Mouse (Mus musculus): ENCODE measurements around the gene Plin5. TPM values are rescaled to one million over a fixed set of nuclear protein-coding genes. Genes with fewer than 3 reads are reported as not detected.

Gene Plin5
- 0.72 and 1.2 TPM in 2 replicates for polyA plus RNA-seq (2015; fragmentation: Nextera tagmentation; extraction: Ambion mirVana)

- peaks cover 63% of the 10 kb centered on the region for H3K27me3 ChIP-seq
- 3% methylated on average over 27 of the region's 27 CpGs for WGBS
- peaks cover 17% of the 10 kb centered on the region for H3K4me1 ChIP-seq
- H3K9ac ChIP-seq = no peak within 1 kb of the TSS
- H3K9me3 ChIP-seq (replicated peaks) = peaks cover 2% of the 10 kb centered on the region
- peak within 1 kb of the TSS; percentile 52 for H3K4me2 ChIP-seq (replicated peaks)
- ATAC-seq (ENCODE audit: insufficient number of reproducible peaks, low FRiP score, low TSS enrichment, low read depth) = 0 out of 2 replicates have a peak, but pooled peaks have one; percentile 16
- H3K27ac ChIP-seq (replicated peaks) = no peak within 1 kb of the TSS
- H3K36me3 ChIP-seq = no peaks in the 10 kb centered on the region
- H3K4me3 ChIP-seq (replicated peaks) = peak within 1 kb of the TSS; percentile 26
These were observed at the start of gene Plin5 for GRCm38 (mm10) chr17:56117251-56117710. Gene Plin5, minus strand, starts transcription at chr17:56117596.

- Histone ChIP-seq H3K4me2 (replicated peaks) (no peak overlapping the region), H3K4me3 (replicated peaks) (no peak overlapping the region), H3K27ac (replicated peaks) (no peak overlapping the region), H3K9me3 (replicated peaks) (no peaks in the 10 kb centered on the region), H3K9ac (no peak overlapping the region), H3K4me1 (peaks cover 29% of the 10 kb centered on the region), H3K36me3 (no peaks in the 10 kb centered on the region), H3K27me3 (no peaks in the 10 kb centered on the region)
- ATAC-seq (ENCODE audit: insufficient number of reproducible peaks, low FRiP score, low TSS enrichment, low read depth) = no peak
- 67% methylated on average over 11 of the region's 11 CpGs for WGBS
These were observed 48.3 kb upstream of the Plin5 start for GRCm38 (mm10) chr17:56165671-56166070.

- H3K27me3 ChIP-seq = no peaks in the 10 kb centered on the region
- H3K4me2 ChIP-seq (replicated peaks) = no peak overlapping the region
- H3K9me3 ChIP-seq (replicated peaks) = no peaks in the 10 kb centered on the region
- H3K27ac ChIP-seq (replicated peaks) = no peak overlapping the region
- no peaks in the 10 kb centered on the region for H3K36me3 ChIP-seq
- WGBS = 78% methylated on average over 3 of the region's 3 CpGs
- H3K4me1 ChIP-seq = peaks cover 25% of the 10 kb centered on the region
- no peak overlapping the region for H3K9ac ChIP-seq
- H3K4me3 ChIP-seq (replicated peaks) = no peak overlapping the region
- no peak for ATAC-seq (ENCODE audit: insufficient number of reproducible peaks, low FRiP score, low TSS enrichment, low read depth)
These were observed 47.1 kb upstream of the Plin5 start for GRCm38 (mm10) chr17:56164510-56164909.

- ATAC-seq (ENCODE audit: insufficient number of reproducible peaks, low FRiP score, low TSS enrichment, low read depth) = no peak
- peaks cover 25% of the 10 kb centered on the region for H3K4me1 ChIP-seq
- H3K27ac ChIP-seq (replicated peaks) = no peak overlapping the region; the same call in 1 of the 2 replicates
- no peak overlapping the region for H3K9ac ChIP-seq
- 67% methylated on average over 6 of the region's 6 CpGs for WGBS
- no peaks in the 10 kb centered on the region for H3K36me3 ChIP-seq
- H3K9me3 ChIP-seq (replicated peaks) = no peaks in the 10 kb centered on the region
- H3K4me2 ChIP-seq (replicated peaks) = peak overlapping the region; percentile 83
- peaks cover 4% of the 10 kb centered on the region; the same call in 1 of the 2 replicates for H3K27me3 ChIP-seq
- peak overlapping the region; percentile 55; the same call in 1 of the 2 replicates for H3K4me3 ChIP-seq (replicated peaks)
These were observed 46.2 kb upstream of the Plin5 start for GRCm38 (mm10) chr17:56163523-56164102.

- no peaks in the 10 kb centered on the region for H3K36me3 ChIP-seq
- H3K9ac ChIP-seq = peak within 1 kb of the TSS; percentile 40
- H3K27ac ChIP-seq (replicated peaks) = peak within 1 kb of the TSS; percentile 17; the same call in 1 of the 2 replicates
- WGBS = under 1% methylated on average over 30 of the region's 30 CpGs
- H3K4me1 ChIP-seq = peaks cover 25% of the 10 kb centered on the region
- peak within 1 kb of the TSS; percentile 83 for H3K4me2 ChIP-seq (replicated peaks)
- H3K4me3 ChIP-seq (replicated peaks) = peak within 1 kb of the TSS; percentile 55
- ATAC-seq (ENCODE audit: insufficient number of reproducible peaks, low FRiP score, low TSS enrichment, low read depth) = peak; percentile 96
- H3K9me3 ChIP-seq (replicated peaks) = no peaks in the 10 kb centered on the region
- peaks cover 15% of the 10 kb centered on the region for H3K27me3 ChIP-seq
These were observed 44.9 kb upstream of the Plin5 start, which contains the start of gene Tnfaip8l1 for GRCm38 (mm10) chr17:56162231-56162774. Gene Tnfaip8l1, plus strand, starts transcription at chr17:56162477.

- H3K9ac ChIP-seq = no peak overlapping the region
- no peaks in the 10 kb centered on the region for H3K36me3 ChIP-seq
- peaks cover 25% of the 10 kb centered on the region for H3K4me1 ChIP-seq
- ATAC-seq (ENCODE audit: insufficient number of reproducible peaks, low FRiP score, low TSS enrichment, low read depth) = no peak
- no peak overlapping the region for H3K27ac ChIP-seq (replicated peaks)
- H3K27me3 ChIP-seq = peaks cover 37% of the 10 kb centered on the region
- no peak overlapping the region for H3K4me2 ChIP-seq (replicated peaks)
- H3K4me3 ChIP-seq (replicated peaks) = no peak overlapping the region
- no peaks in the 10 kb centered on the region for H3K9me3 ChIP-seq (replicated peaks)
- WGBS = 2% methylated on average over 9 of the region's 9 CpGs
These were observed 42.3 kb upstream of the Plin5 start for GRCm38 (mm10) chr17:56159729-56160128.

GRCm38 (mm10) chr17:56153643-56154042 is 36.2 kb upstream of the Plin5 start:
- Histone ChIP-seq H3K9ac (no peak overlapping the region), H3K9me3 (replicated peaks) (no peaks in the 10 kb centered on the region), H3K4me2 (replicated peaks) (no peak overlapping the region), H3K27me3 (peaks cover 67% of the 10 kb centered on the region), H3K36me3 (no peaks in the 10 kb centered on the region), H3K4me1 (peaks cover 6% of the 10 kb centered on the region), H3K27ac (replicated peaks) (no peak overlapping the region), H3K4me3 (replicated peaks) (no peak overlapping the region)
- ATAC-seq (ENCODE audit: insufficient number of reproducible peaks, low FRiP score, low TSS enrichment, low read depth) = no peak
- whole genome bisulfite sequencing = 36% methylated on average over 9 of the region's 9 CpGs

- Histone ChIP-seq H3K27me3 (peaks cover 68% of the 10 kb centered on the region), H3K36me3 (no peaks in the 10 kb centered on the region), H3K27ac (replicated peaks) (no peak overlapping the region), H3K9me3 (replicated peaks) (no peaks in the 10 kb centered on the region), H3K4me2 (replicated peaks) (no peak overlapping the region), H3K4me3 (replicated peaks) (no peak overlapping the region), H3K4me1 (peaks cover 6% of the 10 kb centered on the region), H3K9ac (no peak overlapping the region)
- WGBS = 40% methylated on average over 2 of the region's 2 CpGs
- no peak for ATAC-seq (ENCODE audit: insufficient number of reproducible peaks, low FRiP score, low TSS enrichment, low read depth)
These were observed 32.5 kb upstream of the Plin5 start for GRCm38 (mm10) chr17:56149897-56150296.

GRCm38 (mm10) chr17:56148790-56149618 is 31.6 kb upstream of the Plin5 start:
- no peaks in the 10 kb centered on the region for H3K36me3 ChIP-seq
- H3K9ac ChIP-seq = no peak overlapping the region
- no peak overlapping the region for H3K27ac ChIP-seq (replicated peaks)
- peaks cover 6% of the 10 kb centered on the region for H3K4me1 ChIP-seq
- peak overlapping the region; percentile 40 for H3K4me2 ChIP-seq (replicated peaks)
- WGBS = 2% methylated on average over 30 of the region's 30 CpGs
- H3K9me3 ChIP-seq (replicated peaks) = no peaks in the 10 kb centered on the region
- ATAC-seq (ENCODE audit: insufficient number of reproducible peaks, low FRiP score, low TSS enrichment, low read depth) = no peak; the same call in 1 of the 2 replicates
- H3K27me3 ChIP-seq = peaks cover 69% of the 10 kb centered on the region
- H3K4me3 ChIP-seq (replicated peaks) = peak overlapping the region; percentile 27

GRCm38 (mm10) chr17:56148280-56148679 is 30.9 kb upstream of the Plin5 start:
- Histone ChIP-seq H3K4me1 (peaks cover 6% of the 10 kb centered on the region), H3K9ac (no peak overlapping the region), H3K4me2 (replicated peaks) (peak overlapping the region; percentile 40), H3K9me3 (replicated peaks) (no peaks in the 10 kb centered on the region), H3K27ac (replicated peaks) (no peak overlapping the region), H3K27me3 (peaks cover 77% of the 10 kb centered on the region), H3K36me3 (no peaks in the 10 kb centered on the region), H3K4me3 (replicated peaks) (peak overlapping the region; percentile 27; the same call in 1 of the 2 replicates)
- no peak for ATAC-seq (ENCODE audit: insufficient number of reproducible peaks, low FRiP score, low TSS enrichment, low read depth)
- WGBS = 18% methylated on average over 9 of the region's 9 CpGs

- H3K4me2 ChIP-seq (replicated peaks) = no peak overlapping the region
- H3K27me3 ChIP-seq = peaks cover 84% of the 10 kb centered on the region
- ATAC-seq (ENCODE audit: insufficient number of reproducible peaks, low FRiP score, low TSS enrichment, low read depth) = no peak
- WGBS = 54% methylated on average over 12 of the region's 12 CpGs
- H3K9ac ChIP-seq = no peak overlapping the region
- H3K36me3 ChIP-seq = no peaks in the 10 kb centered on the region
- no peak overlapping the region for H3K4me3 ChIP-seq (replicated peaks)
- H3K27ac ChIP-seq (replicated peaks) = no peak overlapping the region
- H3K4me1 ChIP-seq = peaks cover 7% of the 10 kb centered on the region
- H3K9me3 ChIP-seq (replicated peaks) = no peaks in the 10 kb centered on the region
These were observed 30.0 kb upstream of the Plin5 start for GRCm38 (mm10) chr17:56147420-56147819.
